Mouse (Mus musculus) embryonic stem cell, embryonic (primary cell): ENCODE results near the gene Lrrc74a.

Source experiments
- CTCF ChIA-PET, 4 experiments: fragments of 300-600 bp in 2 of 4; fragments of 350-600 bp in 2 of 4; sonication (Branson Sonifier 250); formaldehyde crosslinking; loops; one replicate each; lab custom pipeline; 2022; ENCODE audit warnings: inconsistent platforms in 2 of 4; lab: Charles Lee
- POLR2A ChIA-PET, 4 experiments: fragments of 300-600 bp in 2 of 4; fragments of 350-600 bp in 2 of 4; sonication (Branson Sonifier 250); formaldehyde crosslinking; loops; one replicate each; lab custom pipeline; 2022; ENCODE audit warnings: antibody characterized with exemption in 4 of 4, inconsistent platforms in 1 of 4; lab: Charles Lee

Gene Lrrc74a

GRCm38 (mm10) chr12:86701491-86701890, 32.7 kb upstream of the Lrrc74a start:
- POLR2A ChIA-PET = interaction anchor here in 3 of 4 experiments (0.6 to 4.0 kb wide), 6 partner anchors 12 to 117 kb away, joined by 3 to 27 read pairs (median 5); partner anchors contain the start of gene Vash1 (in 1 of the 3)
- CTCF ChIA-PET = interaction anchor here in 1 of 4 experiments (0.6 kb wide), 1 partner anchor 565 kb away, joined by 6 read pairs; the partner anchor contains the start of genes Ahsa1 and Vipas39

- ChIA-PET CTCF (no interaction called here), POLR2A (interaction anchor here in 1 of 4 experiments (4.0 kb wide), 1 partner anchor 14 kb away, joined by 27 read pairs; no protein-coding TSS in a partner anchor)
Measured at GRCm38 (mm10) chr12:86702690-86703089, 31.5 kb upstream of the Lrrc74a start.

GRCm38 (mm10) chr12:86705843-86706242, 28.3 kb upstream of the Lrrc74a start:
- POLR2A ChIA-PET = interaction anchor here in 2 of 4 experiments (1.5 to 2.0 kb wide), 3 partner anchors 9 to 18 kb away, joined by 4 to 7 read pairs (median 6); no protein-coding TSS in a partner anchor

GRCm38 (mm10) chr12:86714026-86714425, 20.1 kb upstream of the Lrrc74a start:
- CTCF ChIA-PET = interaction anchor here (1.0 to 2.2 kb wide), 9 partner anchors 9 to 312 kb away, joined by 3 to 12 read pairs (median 5); partner anchors contain the start of gene Angel1 (in 1 of the 4)
- POLR2A ChIA-PET = interaction anchor here in 2 of 4 experiments (0.5 to 1.8 kb wide), 2 partner anchors 25 to 70 kb away, joined by 4 to 7 read pairs; no protein-coding TSS in a partner anchor

More at GRCm38 (mm10) chr12:86705843-86706242, 28.3 kb upstream of the Lrrc74a start:
- CTCF ChIA-PET = interaction anchor here in 2 of 4 experiments (0.8 to 1.7 kb wide), 2 partner anchors 10 to 182 kb away, joined by 3 to 6 read pairs; no protein-coding TSS in a partner anchor

GRCm38 (mm10) chr12:86715401-86715800, 18.8 kb upstream of the Lrrc74a start:
- ChIA-PET CTCF (interaction anchor here (0.6 to 2.6 kb wide), 64 partner anchors 9 to 552 kb away, joined by 3 to 19 read pairs (median 4); partner anchors contain the start of genes Angel1 (in 2 of the 4) and Cipc (in 1 of the 4)), POLR2A (interaction anchor here (0.6 to 1.8 kb wide), 9 partner anchors 10 to 333 kb away, joined by 3 to 7 read pairs (median 4); partner anchors contain the start of gene Angel1 (in 1 of the 4))

GRCm38 (mm10) chr12:86716962-86717361, 17.2 kb upstream of the Lrrc74a start:
- ChIA-PET CTCF (interaction anchor here in 3 of 4 experiments (1.0 to 2.6 kb wide), 5 partner anchors 9 to 336 kb away, joined by 3 to 16 read pairs (median 9); partner anchors contain the start of gene Angel1 (in 1 of the 3)), POLR2A (interaction anchor here in 1 of 4 experiments (1.5 kb wide), 1 partner anchor 332 kb away, joined by 3 read pairs; no protein-coding TSS in a partner anchor)

- POLR2A ChIA-PET = interaction anchor here in 2 of 4 experiments (0.5 to 1.2 kb wide), 4 partner anchors 32 to 313 kb away, joined by 3 to 4 read pairs (median 3); no protein-coding TSS in a partner anchor
- CTCF ChIA-PET = interaction anchor here in 2 of 4 experiments (0.6 to 2.0 kb wide), 2 partner anchors 12 to 48 kb away, joined by 9 to 10 read pairs; no protein-coding TSS in a partner anchor
Measured at GRCm38 (mm10) chr12:86719961-86720639, 14.1 kb upstream of the Lrrc74a start.

GRCm38 (mm10) chr12:86721453-86721852, 12.7 kb upstream of the Lrrc74a start:
- POLR2A ChIA-PET = interaction anchor here in 1 of 4 experiments (0.5 kb wide), 1 partner anchor 634 kb away, joined by 3 read pairs; no protein-coding TSS in a partner anchor
- CTCF ChIA-PET = interaction anchor here in 3 of 4 experiments (0.6 to 2.0 kb wide), 3 partner anchors 47 to 254 kb away, joined by 3 to 10 read pairs (median 3); no protein-coding TSS in a partner anchor

GRCm38 (mm10) chr12:86724300-86724699, 9.9 kb upstream of the Lrrc74a start:
- ChIA-PET POLR2A (interaction anchor here in 1 of 4 experiments (1.5 to 2.1 kb wide), 2 partner anchors 12 to 37 kb away, joined by 4 to 6 read pairs; no protein-coding TSS in a partner anchor), CTCF (interaction anchor here in 3 of 4 experiments (0.7 to 2.4 kb wide), 3 partner anchors 8 to 9 kb away, joined by 3 to 16 read pairs (median 4); no protein-coding TSS in a partner anchor)

- CTCF ChIA-PET = interaction anchor here (0.6 to 2.9 kb wide), 10 partner anchors 10 to 341 kb away, joined by 3 to 16 read pairs (median 5); no protein-coding TSS in a partner anchor
- POLR2A ChIA-PET = interaction anchor here (0.6 to 2.1 kb wide), 21 partner anchors 10 to 693 kb away, joined by 3 to 8 read pairs (median 4); no protein-coding TSS in a partner anchor
Measured at GRCm38 (mm10) chr12:86725706-86726105, 8.5 kb upstream of the Lrrc74a start.

- POLR2A ChIA-PET = interaction anchor here in 3 of 4 experiments (0.6 to 2.1 kb wide), 18 partner anchors 10 to 293 kb away, joined by 3 to 8 read pairs (median 4); no protein-coding TSS in a partner anchor
- CTCF ChIA-PET = interaction anchor here (0.7 to 2.9 kb wide), 8 partner anchors 10 to 340 kb away, joined by 3 to 16 read pairs (median 6); no protein-coding TSS in a partner anchor
Measured at GRCm38 (mm10) chr12:86726120-86726640, 8.0 kb upstream of the Lrrc74a start, which contains the start of gene Angel1. Gene Angel1 (minus strand): TSS chr12:86726460.

GRCm38 (mm10) chr12:86761036-86761435, 26.9 kb downstream of the Lrrc74a start:
- CTCF ChIA-PET = interaction anchor here in 2 of 4 experiments (0.8 to 1.1 kb wide), 4 partner anchors 9 to 238 kb away, joined by 3 to 4 read pairs (median 4); no protein-coding TSS in a partner anchor
- POLR2A ChIA-PET = interaction anchor here in 3 of 4 experiments (0.9 to 1.9 kb wide), 9 partner anchors 10 to 184 kb away, joined by 3 to 6 read pairs (median 3); no protein-coding TSS in a partner anchor

GRCm38 (mm10) chr12:86764060-86764459, 29.9 kb downstream of the Lrrc74a start:
- CTCF ChIA-PET = interaction anchor here in 1 of 4 experiments (2.0 kb wide), 1 partner anchor 159 kb away, joined by 4 read pairs; no protein-coding TSS in a partner anchor
- POLR2A ChIA-PET = no interaction called here

GRCm38 (mm10) chr12:86766467-86766866, 32.3 kb downstream of the Lrrc74a start:
- POLR2A ChIA-PET = interaction anchor here in 1 of 4 experiments (0.7 kb wide), 1 partner anchor 141 kb away, joined by 3 read pairs; no protein-coding TSS in a partner anchor

GRCm38 (mm10) chr12:86767868-86768631, 33.9 kb downstream of the Lrrc74a start:
- ChIA-PET POLR2A (interaction anchor here in 3 of 4 experiments (0.6 to 4.5 kb wide), 39 partner anchors 18 to 1468 kb away, joined by 3 to 59 read pairs (median 4); partner anchors contain the start of gene Cipc (in 3 of the 3)), CTCF (interaction anchor here (0.5 to 6.9 kb wide), 104 partner anchors 8 to 1592 kb away, joined by 3 to 94 read pairs (median 5); partner anchors contain the start of genes Cipc (in 2 of the 4), Zdhhc22 (in 2 of the 4) and Adck1 (in 1 of the 4))

More at GRCm38 (mm10) chr12:86766467-86766866, 32.3 kb downstream of the Lrrc74a start:
- CTCF ChIA-PET = interaction anchor here in 2 of 4 experiments (0.6 to 6.9 kb wide), 6 partner anchors 178 to 287 kb away, joined by 3 to 94 read pairs (median 31); partner anchors contain the start of gene Cipc (in 1 of the 2)
